Mouse (Mus musculus): ENCODE measurements around the gene Msh5.
A peak's percentile ranks its signal among the peaks of the same experiment; 100 is the strongest.

- peak; percentile 71 for TF ChIP-seq CTCF (conservative IDR thresholded peaks at IDR 0.05; ENCODE audit: insufficient read depth, insufficient read length, low read depth, low read length)
- no peak for TF ChIP-seq POLR2A (IDR thresholded peaks at IDR 0.05; ENCODE audit: low read depth, low read length)
Measured at GRCm38 (mm10) chr17:35029691-35030532, 16.6 kb downstream of the Msh5 start.

All from kidney, adult 2 months (tissue).